Mouse (Mus musculus) spleen, postnatal 4 days (tissue): ENCODE data around the gene Msl2.

ENCODE experiments used
- DNase-seq, 2 experiments: peaks; one replicate each; pipeline ENCODE4 v3.0.0; 2022; ENCODE audit warnings: low spot score in 2 of 2

Gene Msl2

DNA sequence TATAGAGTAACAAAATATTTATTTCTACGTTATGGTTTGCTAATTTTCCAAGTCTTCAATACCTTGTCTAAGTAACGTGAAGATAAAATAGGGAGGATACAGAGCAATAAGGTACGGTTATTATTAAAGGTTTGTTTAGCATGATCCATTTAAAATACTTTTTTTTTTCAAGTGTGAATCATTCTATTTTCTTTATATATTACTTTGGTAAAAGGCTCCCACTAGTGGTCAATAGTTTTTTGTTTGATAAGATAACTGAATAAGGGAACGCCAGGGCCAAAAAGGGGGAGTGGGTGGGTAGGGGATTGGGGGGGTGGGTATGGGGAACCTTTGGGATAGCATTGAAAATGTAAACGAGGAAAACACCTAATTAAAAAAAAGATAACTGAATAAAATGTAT lies 79.0 kb downstream of the Msl2 start:
- no peak for DNase-seq
